Mouse (Mus musculus): ENCODE measurements at regions not wholly inside any gene's neighbourhood (a gene's known extent, or its start where the extent isn't known, plus 50 kb on each side); places are given as distances from the start of the nearest gene placed in this dataset.

DNA sequence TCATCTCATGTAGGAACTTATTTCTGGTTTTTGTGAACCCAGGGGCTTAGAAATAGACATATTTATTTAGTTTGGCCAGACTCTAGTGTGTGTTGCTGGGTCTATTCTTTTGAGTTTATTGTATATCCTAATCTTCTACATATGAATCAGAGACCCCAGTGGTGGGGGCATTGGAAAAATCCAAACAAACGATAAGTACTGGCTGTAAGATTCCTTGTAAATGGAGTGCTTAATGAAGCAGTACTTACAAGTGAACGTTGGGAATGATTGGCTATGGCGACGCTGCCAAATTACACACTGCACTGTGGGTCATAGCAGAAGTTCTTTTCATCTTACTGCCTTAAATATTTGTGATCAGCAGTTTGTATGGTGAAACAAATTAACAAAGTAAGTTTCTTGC, 289.0 kb downstream of the Meis1 start:
- H3K4me3 ChIP-seq (replicated peaks): no peak overlapping the region
- TF ChIP-seq GATA1 (IDR thresholded peaks at IDR 0.05; ENCODE audit: borderline replicate concordance, low read length) (no peak), FLI1 (IDR thresholded peaks at IDR 0.05; ENCODE audit: low read length) (no peak)
- H3K27me3 ChIP-seq (replicated peaks): no peaks in the 10 kb centered on the region
- 0 out of 2 replicates have a peak, but pooled peaks cover 3% of the 10 kb centered on the region for H3K4me1 ChIP-seq
- no peaks in the 10 kb centered on the region for H3K36me3 ChIP-seq (replicated peaks; ENCODE audit: low read length)
- H3K9me3 ChIP-seq: no peaks in the 10 kb centered on the region

DNA sequence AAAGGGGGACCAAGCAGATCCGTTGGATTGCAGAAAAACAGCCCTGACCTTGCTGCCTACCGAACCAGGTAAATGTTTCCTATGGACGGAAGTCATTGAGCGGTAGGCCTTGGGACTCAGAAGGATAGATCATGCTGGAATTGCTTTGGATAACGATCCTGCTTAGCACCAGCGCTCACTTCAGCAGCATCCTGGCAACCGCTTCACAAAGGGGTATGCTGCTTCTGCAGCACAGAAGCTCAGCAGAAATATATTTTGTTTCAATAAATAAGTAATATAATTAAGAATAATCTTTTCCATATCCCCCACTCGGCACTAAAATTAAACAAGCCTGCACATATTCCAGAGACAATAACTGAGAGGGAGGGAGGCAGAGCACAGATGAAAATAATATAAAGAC, 296.0 kb downstream of the Meis1 start:
- Histone ChIP-seq H3K9me3 (no peaks in the 10 kb centered on the region), H3K36me3 (replicated peaks; ENCODE audit: low read length) (no peaks in the 10 kb centered on the region), H3K4me1 (no peaks in the 10 kb centered on the region), H3K4me3 (replicated peaks) (no peak overlapping the region), H3K27me3 (replicated peaks) (no peaks in the 10 kb centered on the region)
- TF ChIP-seq GATA1 (IDR thresholded peaks at IDR 0.05; ENCODE audit: borderline replicate concordance, low read length) (no peak), FLI1 (IDR thresholded peaks at IDR 0.05; ENCODE audit: low read length) (no peak)

DNA sequence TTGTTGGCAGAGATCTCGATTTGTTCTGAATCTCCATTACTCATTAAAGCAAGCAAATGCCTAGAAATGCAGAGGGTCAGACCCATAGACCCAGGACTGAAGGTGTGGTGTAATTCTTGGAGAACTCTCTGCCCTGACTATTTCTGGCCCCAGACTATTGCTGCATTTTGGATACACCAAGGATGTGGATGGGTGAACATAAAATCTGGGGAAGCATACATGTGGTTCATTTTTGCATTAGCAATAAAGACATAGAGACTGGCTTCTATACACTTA, 303.0 kb downstream of the Meis1 start:
- Histone ChIP-seq H3K4me1 (no peaks in the 10 kb centered on the region), H3K36me3 (replicated peaks; ENCODE audit: low read length) (no peaks in the 10 kb centered on the region), H3K9me3 (no peaks in the 10 kb centered on the region), H3K4me3 (replicated peaks) (no peak overlapping the region), H3K27me3 (replicated peaks) (no peaks in the 10 kb centered on the region)
- TF ChIP-seq GATA1 (IDR thresholded peaks at IDR 0.05; ENCODE audit: borderline replicate concordance, low read length): no peak
- no peak for TF ChIP-seq FLI1 (IDR thresholded peaks at IDR 0.05; ENCODE audit: low read length)

DNA sequence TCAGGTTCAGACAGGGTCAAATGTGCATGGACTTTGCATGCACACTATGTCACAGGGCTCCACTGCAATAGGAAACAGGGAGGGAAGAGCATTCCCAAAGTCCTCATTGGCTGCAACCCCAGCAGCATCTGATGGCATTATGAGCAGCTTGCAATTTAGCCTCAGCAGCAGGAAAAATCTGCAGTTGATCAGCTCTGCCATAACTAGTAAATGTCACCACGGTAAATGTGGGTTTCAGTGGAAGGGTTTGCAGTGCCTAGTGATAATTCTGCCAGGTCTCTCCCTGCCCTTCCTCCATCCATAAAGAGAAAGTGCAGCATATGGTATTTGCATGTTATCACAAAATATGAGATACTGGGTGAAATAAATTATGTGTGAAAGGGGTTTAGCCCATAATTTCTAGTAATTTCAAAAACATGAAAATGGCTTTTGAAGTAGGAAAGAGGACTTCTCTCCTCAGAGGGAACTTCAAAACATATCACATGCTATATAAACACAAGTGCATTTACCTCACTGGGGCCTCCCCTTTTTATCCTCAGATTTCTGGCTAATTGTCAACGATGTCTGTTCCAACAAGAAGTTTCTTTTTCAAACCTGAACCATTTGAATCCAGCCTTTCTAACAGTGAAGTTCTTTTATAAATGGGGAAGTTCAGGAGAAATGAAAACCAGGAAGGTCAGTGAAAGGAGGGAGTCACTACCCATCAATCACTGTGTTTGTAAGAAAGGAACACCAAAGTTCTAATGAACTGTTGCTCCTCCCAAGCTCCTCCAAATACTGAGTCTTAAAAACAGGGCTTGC, 303.5 kb downstream of the Meis1 start:
- Histone ChIP-seq H3K36me3 (replicated peaks; ENCODE audit: low read length) (no peaks in the 10 kb centered on the region), H3K27me3 (replicated peaks) (no peaks in the 10 kb centered on the region), H3K4me1 (no peaks in the 10 kb centered on the region), H3K4me3 (replicated peaks) (no peak overlapping the region), H3K9me3 (no peaks in the 10 kb centered on the region)
- TF ChIP-seq FLI1 (IDR thresholded peaks at IDR 0.05; ENCODE audit: low read length): no peak
- TF ChIP-seq GATA1 (IDR thresholded peaks at IDR 0.05; ENCODE audit: borderline replicate concordance, low read length): no peak

DNA sequence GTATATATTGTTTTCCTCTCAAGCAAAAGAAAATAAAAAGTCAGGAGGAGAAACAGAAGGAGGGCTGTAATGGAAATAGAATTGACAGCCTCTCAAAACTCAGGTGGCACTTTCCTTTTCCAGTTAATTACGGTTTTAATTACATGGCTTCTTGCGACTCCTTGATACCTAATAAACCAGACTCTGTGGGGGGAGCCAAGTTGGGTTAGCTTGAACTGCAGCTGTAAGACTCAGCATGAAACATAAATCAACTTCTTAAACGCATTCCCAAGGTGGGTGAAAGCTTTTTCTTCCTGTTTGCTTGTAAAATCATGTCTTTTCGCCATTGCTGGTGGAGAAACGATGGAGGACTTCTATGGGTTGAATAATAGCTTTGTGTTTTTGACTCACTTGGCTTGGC, 304.4 kb downstream of the Meis1 start:
- no peak for TF ChIP-seq GATA1 (IDR thresholded peaks at IDR 0.05; ENCODE audit: borderline replicate concordance, low read length)
- TF ChIP-seq FLI1 (IDR thresholded peaks at IDR 0.05; ENCODE audit: low read length): no peak
- H3K27me3 ChIP-seq (replicated peaks): no peaks in the 10 kb centered on the region
- no peak overlapping the region for H3K4me3 ChIP-seq (replicated peaks)
- H3K9me3 ChIP-seq: no peaks in the 10 kb centered on the region
- H3K36me3 ChIP-seq (replicated peaks; ENCODE audit: low read length): no peaks in the 10 kb centered on the region
- no peaks in the 10 kb centered on the region for H3K4me1 ChIP-seq

DNA sequence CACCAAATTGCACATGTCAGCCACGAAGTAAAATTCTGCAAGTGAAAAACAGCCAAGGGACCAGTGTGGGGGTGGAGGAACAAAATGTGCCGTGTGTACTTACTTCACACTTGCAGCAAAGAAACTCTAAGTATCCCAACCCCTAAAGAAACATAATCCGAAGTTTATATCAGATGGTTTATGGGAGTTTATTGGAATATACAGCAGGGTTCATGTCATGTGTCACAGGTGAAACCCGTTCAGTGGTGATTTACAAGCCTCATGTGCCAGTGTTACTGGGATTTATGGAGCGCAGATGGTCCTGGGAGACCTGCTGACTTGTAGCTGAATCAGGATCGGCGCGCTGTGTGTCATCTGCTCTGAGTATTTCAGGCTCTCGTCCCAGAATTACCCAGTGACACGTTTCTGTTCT, 306.1 kb downstream of the Meis1 start:
- H3K27me3 ChIP-seq (replicated peaks): no peaks in the 10 kb centered on the region
- TF ChIP-seq FLI1 (IDR thresholded peaks at IDR 0.05; ENCODE audit: low read length) (no peak), GATA1 (IDR thresholded peaks at IDR 0.05; ENCODE audit: borderline replicate concordance, low read length) (no peak)

DNA sequence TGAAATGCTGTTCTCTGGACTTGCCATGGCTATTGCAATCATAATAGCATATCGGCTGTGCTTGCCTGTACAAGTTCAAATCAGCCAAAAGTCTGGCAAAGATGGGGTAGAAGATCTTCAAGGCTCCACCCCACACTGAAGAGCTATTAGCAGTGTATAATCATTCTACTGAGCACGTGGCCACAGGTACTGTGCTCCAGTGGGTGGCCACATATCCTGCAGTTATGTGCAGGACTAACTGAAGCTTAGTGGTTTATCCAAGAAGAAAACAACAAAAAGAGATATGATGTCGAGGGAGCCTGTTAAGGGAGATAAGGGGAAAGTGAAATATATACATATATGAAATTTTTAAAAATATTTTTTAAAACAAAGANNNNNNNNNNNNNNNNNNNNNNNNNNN, 309.2 kb downstream of the Meis1 start:
- Histone ChIP-seq H3K4me3 (replicated peaks) (no peak overlapping the region), H3K4me1 (no peaks in the 10 kb centered on the region), H3K27me3 (replicated peaks) (no peaks in the 10 kb centered on the region), H3K36me3 (replicated peaks; ENCODE audit: low read length) (no peaks in the 10 kb centered on the region), H3K9me3 (no peaks in the 10 kb centered on the region)
- TF ChIP-seq GATA1 (IDR thresholded peaks at IDR 0.05; ENCODE audit: borderline replicate concordance, low read length): no peak
- no peak for TF ChIP-seq FLI1 (IDR thresholded peaks at IDR 0.05; ENCODE audit: low read length)

More for the DNA sequence above, 306.1 kb downstream of the Meis1 start:
- no peaks in the 10 kb centered on the region for H3K9me3 ChIP-seq
- H3K4me1 ChIP-seq: no peaks in the 10 kb centered on the region
- H3K4me3 ChIP-seq (replicated peaks): no peak overlapping the region
- H3K36me3 ChIP-seq (replicated peaks; ENCODE audit: low read length): no peaks in the 10 kb centered on the region

DNA sequence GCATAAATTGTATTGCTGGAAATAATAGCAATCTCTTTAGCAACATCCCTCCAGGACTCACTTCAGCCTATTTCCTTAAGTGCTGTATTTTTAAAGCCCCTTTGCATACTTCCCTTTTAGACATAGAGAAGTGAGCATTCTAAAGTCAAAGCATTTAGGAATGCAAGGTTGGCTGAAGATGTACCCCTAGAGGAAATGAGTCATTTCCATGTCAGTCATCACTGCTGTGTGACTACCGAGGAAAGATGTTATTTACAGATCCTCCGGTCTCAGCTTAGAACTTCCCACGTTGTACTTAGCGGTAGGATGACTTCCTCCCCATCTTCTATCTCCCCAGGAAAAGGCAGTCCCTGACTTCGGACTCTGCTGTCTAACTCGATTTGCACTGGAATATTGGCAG, 337.2 kb downstream of the Meis1 start:
- Histone ChIP-seq H3K36me3 (replicated peaks; ENCODE audit: low read length) (no peaks in the 10 kb centered on the region), H3K4me3 (replicated peaks) (no peak overlapping the region), H3K4me1 (peaks cover 4% of the 10 kb centered on the region), H3K9me3 (no peaks in the 10 kb centered on the region), H3K27me3 (replicated peaks) (no peaks in the 10 kb centered on the region)
- no peak for TF ChIP-seq GATA1 (IDR thresholded peaks at IDR 0.05; ENCODE audit: borderline replicate concordance, low read length)
- TF ChIP-seq FLI1 (IDR thresholded peaks at IDR 0.05; ENCODE audit: low read length): no peak

DNA sequence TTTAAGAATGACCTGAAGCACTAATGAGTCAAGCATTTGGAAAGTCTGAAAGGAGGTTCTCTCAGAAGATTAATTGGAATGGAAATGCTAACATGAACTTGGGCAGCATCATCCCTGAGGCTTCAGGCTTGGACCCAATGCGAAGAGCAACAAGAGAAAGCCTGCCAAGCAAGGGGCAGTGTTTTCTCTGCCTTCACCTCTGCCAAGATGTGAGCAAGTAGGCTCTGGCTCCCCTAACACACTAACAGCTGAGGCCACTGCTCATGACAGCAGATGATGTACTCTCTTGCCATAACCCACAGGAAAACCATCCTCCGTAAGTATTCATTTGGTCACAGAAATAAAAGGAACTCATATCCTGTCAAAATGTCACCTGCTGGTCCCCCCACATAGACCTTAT, 341.9 kb downstream of the Meis1 start:
- Histone ChIP-seq H3K36me3 (replicated peaks; ENCODE audit: low read length) (no peaks in the 10 kb centered on the region), H3K4me3 (replicated peaks) (no peak overlapping the region), H3K9me3 (peaks cover 3% of the 10 kb centered on the region; the same call in 1 of the 2 replicates), H3K4me1 (peaks cover 3% of the 10 kb centered on the region), H3K27me3 (replicated peaks) (no peaks in the 10 kb centered on the region)
- TF ChIP-seq GATA1 (IDR thresholded peaks at IDR 0.05; ENCODE audit: borderline replicate concordance, low read length) (no peak), FLI1 (IDR thresholded peaks at IDR 0.05; ENCODE audit: low read length) (no peak)

DNA sequence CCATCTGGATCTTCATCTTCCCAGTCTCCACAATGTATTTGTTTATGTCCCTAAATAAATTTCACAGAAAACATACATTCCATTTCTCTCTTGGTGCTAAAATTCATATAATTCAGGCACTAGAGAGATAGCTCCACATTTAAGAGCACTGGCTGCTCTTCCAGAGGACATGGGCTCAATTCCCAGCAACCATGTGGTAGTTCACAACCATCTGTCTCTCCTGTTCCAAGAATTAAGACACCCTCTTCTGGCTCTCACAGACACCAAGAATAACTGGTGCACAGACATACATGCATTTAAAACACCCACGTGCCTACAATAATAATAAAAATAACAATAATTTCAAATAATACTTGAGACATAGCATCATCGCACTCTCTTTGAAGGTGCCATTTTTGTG, 347.8 kb downstream of the Meis1 start:
- no peaks in the 10 kb centered on the region for H3K36me3 ChIP-seq (replicated peaks; ENCODE audit: low read length)
- no peaks in the 10 kb centered on the region for H3K4me1 ChIP-seq
- no peaks in the 10 kb centered on the region for H3K27me3 ChIP-seq (replicated peaks)
- TF ChIP-seq FLI1 (IDR thresholded peaks at IDR 0.05; ENCODE audit: low read length) (no peak), GATA1 (IDR thresholded peaks at IDR 0.05; ENCODE audit: borderline replicate concordance, low read length) (no peak)
- H3K4me3 ChIP-seq (replicated peaks): no peak overlapping the region
- H3K9me3 ChIP-seq: peaks cover 3% of the 10 kb centered on the region; the same call in 1 of the 2 replicates

Data from megakaryocyte, embryonic 14.5 days (primary cell).